Mouse (Mus musculus): ENCODE measurements at regions not wholly inside any gene's neighbourhood (a gene's known extent, or its start where the extent isn't known, plus 50 kb on each side); places are given as distances from the start of the nearest gene placed in this dataset.

DNA sequence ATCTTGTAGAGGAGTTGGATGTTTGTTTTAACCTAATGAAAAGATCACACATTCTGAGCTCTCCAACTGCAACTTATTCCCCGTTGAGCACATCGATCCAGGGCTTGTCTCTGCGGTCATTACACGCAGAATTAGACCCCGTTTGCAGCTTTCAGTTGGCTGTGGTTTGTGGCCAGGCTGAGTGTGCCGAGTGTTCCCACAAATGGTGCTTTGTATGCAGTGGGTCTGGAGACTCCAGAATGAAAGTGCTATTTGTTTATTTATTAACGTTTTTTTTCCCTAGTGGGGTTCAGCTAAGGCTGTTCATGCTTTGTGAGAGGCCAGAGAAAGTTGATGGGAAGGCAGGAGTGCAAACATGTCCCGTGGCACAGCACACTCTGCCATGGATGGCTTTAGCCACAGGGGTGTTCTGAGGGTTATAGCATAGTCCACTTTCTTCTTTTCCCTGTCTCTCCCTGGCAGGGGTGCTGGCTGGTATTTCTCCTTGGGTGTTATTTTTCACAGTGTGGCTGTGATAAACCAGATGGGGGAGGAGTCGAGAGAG is 141.6 kb upstream of the Ddx18 start:
- TF ChIP-seq CTCF (IDR thresholded peaks at IDR 0.05; ENCODE audit: extremely low read depth, insufficient read depth, low read length) (no peak), POLR2A (IDR thresholded peaks at IDR 0.05; ENCODE audit: extremely low read depth, insufficient read depth, low read length) (no peak)

Measured in cortical plate, adult 2 months (tissue).